8 mouse cellular contexts compared by ENCODE assay signal in genomic region chr2:173586118-173586968, GRCm38 (mm10). TPM values are rescaled to one million over a fixed set of nuclear protein-coding genes. Genes with fewer than 3 reads are reported as not detected.
DNase-seq lines count a peak whose midpoint lies in the region; ATAC-seq and TF ChIP-seq lines count a peak whose summit lies in the region.

No protein-coding gene starts in this region.

- DNase-seq in brain, adult 2 months (ENCODE audit: low read depth, low spot score), result peak; percentile 38
- peak; percentile 79 for DNase-seq in kidney, postnatal 14 days
- DNase-seq in thymus, postnatal 10 days (ENCODE audit: low spot score in 2 of 2), result peak; percentile 59 to 82

- under 1% methylated on average over 68 of the region's 68 CpGs for WGBS in heart, embryonic 16.5 days
- under 1% methylated on average over 68 of the region's 68 CpGs for WGBS in lung, embryonic 16.5 days
- 3% methylated on average over 68 of the region's 68 CpGs for WGBS in olfactory bulb, adult 2 months

- no peak overlapping the region for H3K27ac ChIP-seq in heart, embryonic 16.5 days (ENCODE audit: low read length)
- H3K27ac ChIP-seq in lung, embryonic 16.5 days (ENCODE audit: low read length), result no peak overlapping the region
- H3K27ac ChIP-seq in olfactory bulb, adult 2 months (ENCODE audit: insufficient read depth, low read depth, low read length), result no peak overlapping the region

- peaks cover 7% of the 10 kb centered on the region; the same call in 1 of the 2 replicates for H3K9me3 ChIP-seq in erythroblast, embryonic 14.5 days (ENCODE audit: control insufficient read depth, low read length)
- peaks cover 4% of the 10 kb centered on the region for H3K9me3 ChIP-seq in heart, embryonic 16.5 days (replicated peaks; ENCODE audit: control insufficient read depth, low read length)
- peaks cover 2% of the 10 kb centered on the region; the same call in 1 of the 2 replicates for H3K9me3 ChIP-seq in lung, embryonic 16.5 days (ENCODE audit: control insufficient read depth, low read length)

- peak; percentile 69 for ATAC-seq in CD4-positive, CD25-positive, alpha-beta regulatory T cell, adult 4 months
- ATAC-seq in heart, embryonic 16.5 days (replicated peaks; ENCODE audit: extremely low read depth, insufficient read depth, low FRiP score), result peak; percentile 43; the same call in 1 of the 2 replicates
- ATAC-seq in lung, embryonic 16.5 days (ENCODE audit: low read depth), result peak; percentile 60

- TF ChIP-seq POLR2A in olfactory bulb, adult 2 months (IDR thresholded peaks at IDR 0.05; ENCODE audit: insufficient read depth, low read depth, low read length), result no peak

- H3K36me3 ChIP-seq in erythroblast, embryonic 14.5 days (ENCODE audit: control insufficient read depth), result no peaks in the 10 kb centered on the region; the same call in 1 of the 2 replicates
- H3K36me3 ChIP-seq in heart, embryonic 16.5 days (ENCODE audit: control insufficient read depth, insufficient read depth), result 0 out of 2 replicates have a peak, but pooled peaks cover 4% of the 10 kb centered on the region
- no peaks in the 10 kb centered on the region for H3K36me3 ChIP-seq in lung, embryonic 16.5 days (ENCODE audit: control insufficient read depth, insufficient read depth, low read length)

- peaks cover 42% of the 10 kb centered on the region for H3K4me1 ChIP-seq in erythroblast, embryonic 14.5 days (ENCODE audit: control insufficient read depth)
- H3K4me1 ChIP-seq in heart, embryonic 16.5 days (ENCODE audit: control insufficient read depth, insufficient read depth, low read length), result peaks cover 7% of the 10 kb centered on the region
- peaks cover 4% of the 10 kb centered on the region; the same call in 1 of the 2 replicates for H3K4me1 ChIP-seq in lung, embryonic 16.5 days (replicated peaks; ENCODE audit: control insufficient read depth, insufficient read depth, low read length)
- H3K4me1 ChIP-seq in olfactory bulb, adult 2 months (ENCODE audit: control insufficient read depth, insufficient read depth, low read length), result peaks cover 10% of the 10 kb centered on the region

- peak; percentile 76; the same call in 1 of the 2 replicates for TF ChIP-seq CTCF in olfactory bulb, adult 2 months (IDR thresholded peaks at IDR 0.05; ENCODE audit: insufficient read depth, low read depth, low read length)

- H3K4me3 ChIP-seq in erythroblast, embryonic 14.5 days (replicated peaks), result peak overlapping the region; percentile 20
- peak overlapping the region; percentile 58 for H3K4me3 ChIP-seq in heart, embryonic 16.5 days (ENCODE audit: low read length)
- H3K4me3 ChIP-seq in lung, embryonic 16.5 days (ENCODE audit: low read length), result peak overlapping the region; percentile 49
- H3K4me3 ChIP-seq in olfactory bulb, adult 2 months (ENCODE audit: insufficient read depth, low read depth, low read length), result peak overlapping the region; percentile 18; the same call in 1 of the 2 replicates

- peaks cover 57% of the 10 kb centered on the region for H3K27me3 ChIP-seq in erythroblast, embryonic 14.5 days (ENCODE audit: control insufficient read depth)
- H3K27me3 ChIP-seq in heart, embryonic 16.5 days (ENCODE audit: control insufficient read depth, insufficient read depth, low read length), result peaks cover 34% of the 10 kb centered on the region
- H3K27me3 ChIP-seq in lung, embryonic 16.5 days (ENCODE audit: control insufficient read depth, insufficient read depth, low read depth, low read length), result peaks cover 22% of the 10 kb centered on the region

- peak overlapping the region; percentile 91 for H3K4me2 ChIP-seq in heart, embryonic 16.5 days (ENCODE audit: low read depth, low read length)
- peak overlapping the region; percentile 65 for H3K4me2 ChIP-seq in lung, embryonic 16.5 days (ENCODE audit: low read depth, low read length)

- H3K9ac ChIP-seq in heart, embryonic 16.5 days (ENCODE audit: low read length), result peak overlapping the region; percentile 56
- H3K9ac ChIP-seq in lung, embryonic 16.5 days (ENCODE audit: low read length), result peak overlapping the region; percentile 53

RNA-seq across cellular contexts. Expression of gene Ankrd60, which starts 8.2 kb away (rescaled TPM):
- under 1 TPM in 1 of 2 experiments, not detected in 1; 0.86 TPM for polyA plus RNA-seq in CD4-positive, CD25-positive, alpha-beta regulatory T cell, adult 4 months (2017; shearing (Covaris generic))
- not detected in 2 replicates for polyA plus RNA-seq in erythroblast, embryonic 14.5 days (2012)
- not detected in 2 replicates for polyA plus RNA-seq in heart, embryonic 16.5 days (2015; fragmentation: Nextera tagmentation; extraction: Ambion mirVana)
- polyA plus RNA-seq in lung, embryonic 16.5 days (2015; fragmentation: Nextera tagmentation; extraction: Ambion mirVana), result not detected in 2 replicates
- polyA plus RNA-seq in olfactory bulb, adult 2 months (2012; ENCODE audit: insufficient read depth, insufficient read length, low replicate concordance, missing spikeins), result not detected in 2 replicates
